Mouse (Mus musculus): ENCODE measurements around the gene Kcnip3. TPM values are rescaled to one million over a fixed set of nuclear protein-coding genes. Genes with fewer than 3 reads are reported as not detected.

The Kcnip3 gene
- polyA plus RNA-seq, 1 experiment from 2014 or later, result 0.86 TPM

- Histone ChIP-seq H3K36me3 (no peaks in the 10 kb centered on the region), H3K4me1 (replicated peaks) (peaks cover 36% of the 10 kb centered on the region), H3K27me3 (peaks cover 65% of the 10 kb centered on the region), H3K4me3 (peak overlapping the region; percentile 30), H3K9me3 (replicated peaks) (no peaks in the 10 kb centered on the region), H3K27ac (no peak overlapping the region; the same call in 1 of the 2 replicates), H3K4me2 (peak overlapping the region; percentile 58), H3K9ac (no peak overlapping the region)
- WGBS, result 7% methylated on average over 19 of the region's 19 CpGs
- peak; percentile 59 for ATAC-seq (replicated peaks; ENCODE audit: insufficient number of reproducible peaks, insufficient read depth, low FRiP score, low read depth)
Measured at GRCm38 (mm10) chr2:127484476-127485170, 37.3 kb downstream of the Kcnip3 start.

DNA sequence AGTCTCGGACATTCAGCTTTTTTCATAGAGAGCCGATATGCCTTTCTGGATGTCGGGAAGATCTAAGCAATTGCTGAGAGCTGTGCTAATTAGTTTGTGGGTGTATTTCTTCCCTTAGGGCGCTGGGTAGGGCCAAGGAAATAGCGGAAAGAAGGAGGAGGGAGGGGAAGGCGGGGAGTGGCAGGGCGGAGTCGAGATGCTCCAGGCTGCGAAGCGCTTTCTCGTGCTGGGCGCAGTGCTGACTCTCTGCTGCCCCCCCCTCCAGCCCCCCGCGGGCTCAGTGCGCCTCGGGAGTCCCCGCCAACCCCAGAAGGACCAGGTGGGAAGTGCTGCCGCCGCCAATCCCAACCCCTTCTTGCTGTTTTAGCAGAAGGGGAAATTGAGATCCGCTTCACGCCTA is 38.9 kb downstream of the Kcnip3 start:
- ATAC-seq (replicated peaks; ENCODE audit: insufficient number of reproducible peaks, insufficient read depth, low FRiP score, low read depth), result no peak
- H3K4me2 ChIP-seq, result peak overlapping the region; percentile 94
- H3K9me3 ChIP-seq (replicated peaks), result no peaks in the 10 kb centered on the region
- H3K4me1 ChIP-seq (replicated peaks), result peaks cover 36% of the 10 kb centered on the region
- peak overlapping the region; percentile 64 for H3K4me3 ChIP-seq
- peaks cover 76% of the 10 kb centered on the region for H3K27me3 ChIP-seq
- H3K27ac ChIP-seq, result 0 out of 2 replicates have a peak overlapping the region, but pooled peaks have one; percentile 5
- H3K36me3 ChIP-seq, result no peaks in the 10 kb centered on the region
- H3K9ac ChIP-seq, result no peak overlapping the region
- under 1% methylated on average over 21 of the region's 21 CpGs for WGBS

GRCm38 (mm10) chr2:127482533-127482911 is 39.4 kb downstream of the Kcnip3 start:
- no peaks in the 10 kb centered on the region for H3K36me3 ChIP-seq
- H3K9me3 ChIP-seq (replicated peaks), result no peaks in the 10 kb centered on the region
- H3K4me1 ChIP-seq (replicated peaks), result peaks cover 36% of the 10 kb centered on the region
- under 1% methylated on average over 21 of the region's 21 CpGs for WGBS
- H3K9ac ChIP-seq, result peak overlapping the region; percentile 46
- H3K4me3 ChIP-seq, result peak overlapping the region; percentile 64
- peaks cover 76% of the 10 kb centered on the region for H3K27me3 ChIP-seq
- peak overlapping the region; percentile 5; the same call in 1 of the 2 replicates for H3K27ac ChIP-seq
- ATAC-seq (replicated peaks; ENCODE audit: insufficient number of reproducible peaks, insufficient read depth, low FRiP score, low read depth), result peak; percentile 77
- peak overlapping the region; percentile 94 for H3K4me2 ChIP-seq

DNA sequence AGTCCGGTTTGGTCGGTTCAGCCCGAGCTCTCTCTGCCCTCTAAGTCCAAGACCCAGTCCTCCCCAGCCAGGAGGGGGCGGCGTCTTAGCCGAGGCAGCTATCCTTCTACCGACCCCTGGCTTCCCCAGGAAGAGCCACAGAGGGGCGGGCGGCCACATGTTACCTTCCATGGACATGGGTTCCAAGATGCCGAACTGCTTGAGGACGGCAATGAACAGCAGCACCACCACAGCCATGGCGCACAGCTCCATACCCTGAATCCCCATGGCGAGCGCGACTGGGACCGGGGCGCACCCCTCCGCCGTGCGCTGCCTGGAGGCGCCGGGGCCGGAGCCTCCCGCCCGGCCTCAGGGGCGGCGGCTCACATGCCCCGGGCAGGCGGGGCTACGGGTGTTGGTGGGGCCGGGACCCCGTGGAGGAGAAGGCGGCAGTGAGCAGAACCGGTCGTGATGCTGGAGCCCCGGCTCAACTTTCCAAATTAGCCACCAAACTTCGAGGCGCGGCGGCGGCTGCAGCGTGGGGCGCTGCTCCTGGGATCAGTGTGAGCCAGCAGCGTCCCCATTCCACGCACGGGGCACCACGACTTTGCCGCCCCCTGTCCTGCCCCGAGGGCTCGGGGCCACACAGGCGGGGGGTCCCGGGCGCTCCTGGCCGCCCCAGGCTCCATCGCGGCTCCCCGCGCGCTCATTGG is 39.9 kb downstream of the Kcnip3 start:
- Histone ChIP-seq H3K27me3 (peaks cover 74% of the 10 kb centered on the region), H3K36me3 (no peaks in the 10 kb centered on the region), H3K9me3 (replicated peaks) (no peaks in the 10 kb centered on the region), H3K4me3 (peak overlapping the region; percentile 64), H3K27ac (no peak overlapping the region; the same call in 1 of the 2 replicates), H3K4me1 (replicated peaks) (peaks cover 36% of the 10 kb centered on the region), H3K4me2 (peak overlapping the region; percentile 94), H3K9ac (peak overlapping the region; percentile 46)
- ATAC-seq (replicated peaks; ENCODE audit: insufficient number of reproducible peaks, insufficient read depth, low FRiP score, low read depth), result peak; percentile 28; the same call in 1 of the 2 replicates
- 2% methylated on average over 59 of the region's 59 CpGs for WGBS

DNA sequence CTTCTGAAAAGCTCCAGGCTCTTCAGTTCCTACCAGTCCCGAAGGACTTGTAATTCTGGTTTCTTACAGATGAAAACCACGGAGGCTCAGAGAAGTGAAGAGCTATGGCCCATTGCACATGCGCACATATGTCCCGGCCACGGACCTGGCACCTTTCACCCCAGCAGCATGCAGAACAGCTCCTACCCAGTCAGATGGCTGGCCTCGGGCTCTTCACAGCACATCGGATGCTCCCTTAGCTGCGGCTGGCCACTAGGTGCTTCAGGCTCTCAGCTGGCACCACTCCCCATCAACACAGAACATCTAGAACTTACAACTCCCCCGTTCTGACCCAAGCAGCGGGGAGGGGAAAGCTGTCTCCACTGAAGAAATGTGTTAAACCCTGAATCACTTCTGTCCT is 42.1 kb downstream of the Kcnip3 start:
- peaks cover 33% of the 10 kb centered on the region for H3K4me1 ChIP-seq (replicated peaks)
- H3K36me3 ChIP-seq, result no peaks in the 10 kb centered on the region
- no peak overlapping the region for H3K9ac ChIP-seq
- no peak overlapping the region for H3K27ac ChIP-seq
- H3K4me2 ChIP-seq, result no peak overlapping the region
- 65% methylated on average over 10 of the region's 10 CpGs for WGBS
- no peak overlapping the region for H3K4me3 ChIP-seq
- H3K9me3 ChIP-seq (replicated peaks), result no peaks in the 10 kb centered on the region
- no peak for ATAC-seq (replicated peaks; ENCODE audit: insufficient number of reproducible peaks, insufficient read depth, low FRiP score, low read depth)
- peaks cover 62% of the 10 kb centered on the region for H3K27me3 ChIP-seq

DNA sequence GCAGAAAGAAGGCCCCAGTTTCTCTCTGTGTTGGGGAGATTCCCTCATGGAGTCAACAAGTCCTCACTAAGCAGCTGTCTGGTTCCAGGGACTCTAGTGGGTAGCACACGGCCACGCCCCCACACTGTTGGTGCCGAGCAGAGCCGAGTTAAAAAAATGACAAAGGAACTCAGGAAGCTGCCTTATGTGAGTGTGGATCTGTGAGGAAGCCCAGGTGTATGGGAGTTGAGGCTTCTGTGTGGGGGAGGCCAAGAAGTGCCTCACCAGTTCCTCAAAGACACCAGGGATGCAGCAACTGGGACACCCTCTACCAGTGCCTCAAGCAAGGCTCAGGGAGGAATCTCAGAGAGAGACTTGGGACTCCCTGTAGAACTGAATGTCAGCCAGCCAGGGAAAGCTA is 42.7 kb downstream of the Kcnip3 start:
- peaks cover 56% of the 10 kb centered on the region for H3K27me3 ChIP-seq
- H3K4me2 ChIP-seq, result no peak overlapping the region
- H3K9ac ChIP-seq, result no peak overlapping the region
- H3K36me3 ChIP-seq, result no peaks in the 10 kb centered on the region
- H3K4me1 ChIP-seq (replicated peaks), result peaks cover 28% of the 10 kb centered on the region
- no peak overlapping the region for H3K4me3 ChIP-seq
- ATAC-seq (replicated peaks; ENCODE audit: insufficient number of reproducible peaks, insufficient read depth, low FRiP score, low read depth), result no peak
- WGBS, result 66% methylated on average over 4 of the region's 4 CpGs
- no peaks in the 10 kb centered on the region for H3K9me3 ChIP-seq (replicated peaks)
- no peak overlapping the region for H3K27ac ChIP-seq

GRCm38 (mm10) chr2:127472279-127472678 is 49.6 kb downstream of the Kcnip3 start:
- H3K4me3 ChIP-seq, result no peak overlapping the region
- ATAC-seq (replicated peaks; ENCODE audit: insufficient number of reproducible peaks, insufficient read depth, low FRiP score, low read depth), result no peak
- H3K9ac ChIP-seq, result no peak overlapping the region
- H3K27me3 ChIP-seq, result peaks cover 7% of the 10 kb centered on the region; the same call in 1 of the 2 replicates
- no peaks in the 10 kb centered on the region for H3K4me1 ChIP-seq (replicated peaks)
- H3K27ac ChIP-seq, result no peak overlapping the region
- no peak overlapping the region for H3K4me2 ChIP-seq
- WGBS, result 58% methylated on average over 3 of the region's 3 CpGs
- H3K36me3 ChIP-seq, result no peaks in the 10 kb centered on the region
- no peaks in the 10 kb centered on the region for H3K9me3 ChIP-seq (replicated peaks)

- no peaks in the 10 kb centered on the region for H3K9me3 ChIP-seq (replicated peaks)
- H3K4me3 ChIP-seq, result no peak overlapping the region
- ATAC-seq (replicated peaks; ENCODE audit: insufficient number of reproducible peaks, insufficient read depth, low FRiP score, low read depth), result no peak
- 82% methylated on average over 8 of the region's 8 CpGs for WGBS
- no peak overlapping the region for H3K4me2 ChIP-seq
- no peak overlapping the region for H3K27ac ChIP-seq
- H3K36me3 ChIP-seq, result no peaks in the 10 kb centered on the region
- H3K27me3 ChIP-seq, result peaks cover 7% of the 10 kb centered on the region; the same call in 1 of the 2 replicates
- no peak overlapping the region for H3K9ac ChIP-seq
- no peaks in the 10 kb centered on the region for H3K4me1 ChIP-seq (replicated peaks)
Measured at GRCm38 (mm10) chr2:127471281-127471680, 50.6 kb downstream of the Kcnip3 start.

- Histone ChIP-seq H3K27ac (no peak overlapping the region), H3K36me3 (no peaks in the 10 kb centered on the region), H3K4me2 (no peak overlapping the region), H3K4me1 (replicated peaks) (no peaks in the 10 kb centered on the region), H3K4me3 (no peak overlapping the region), H3K9ac (no peak overlapping the region), H3K27me3 (peaks cover 7% of the 10 kb centered on the region; the same call in 1 of the 2 replicates), H3K9me3 (replicated peaks) (no peaks in the 10 kb centered on the region)
- no peak for ATAC-seq (replicated peaks; ENCODE audit: insufficient number of reproducible peaks, insufficient read depth, low FRiP score, low read depth)
- 85% methylated on average over 10 of the region's 10 CpGs for WGBS
Measured at GRCm38 (mm10) chr2:127470661-127471060, 51.2 kb downstream of the Kcnip3 start.

- peaks cover 7% of the 10 kb centered on the region; the same call in 1 of the 2 replicates for H3K27me3 ChIP-seq
- WGBS, result 85% methylated on average over 5 of the region's 5 CpGs
- H3K4me1 ChIP-seq (replicated peaks), result no peaks in the 10 kb centered on the region
- H3K4me3 ChIP-seq, result no peak overlapping the region
- H3K9ac ChIP-seq, result no peak overlapping the region
- H3K27ac ChIP-seq, result no peak overlapping the region
- ATAC-seq (replicated peaks; ENCODE audit: insufficient number of reproducible peaks, insufficient read depth, low FRiP score, low read depth), result no peak
- H3K36me3 ChIP-seq, result no peaks in the 10 kb centered on the region
- H3K4me2 ChIP-seq, result no peak overlapping the region
- no peaks in the 10 kb centered on the region for H3K9me3 ChIP-seq (replicated peaks)
Measured at GRCm38 (mm10) chr2:127470183-127470582, 51.7 kb downstream of the Kcnip3 start.

DNA sequence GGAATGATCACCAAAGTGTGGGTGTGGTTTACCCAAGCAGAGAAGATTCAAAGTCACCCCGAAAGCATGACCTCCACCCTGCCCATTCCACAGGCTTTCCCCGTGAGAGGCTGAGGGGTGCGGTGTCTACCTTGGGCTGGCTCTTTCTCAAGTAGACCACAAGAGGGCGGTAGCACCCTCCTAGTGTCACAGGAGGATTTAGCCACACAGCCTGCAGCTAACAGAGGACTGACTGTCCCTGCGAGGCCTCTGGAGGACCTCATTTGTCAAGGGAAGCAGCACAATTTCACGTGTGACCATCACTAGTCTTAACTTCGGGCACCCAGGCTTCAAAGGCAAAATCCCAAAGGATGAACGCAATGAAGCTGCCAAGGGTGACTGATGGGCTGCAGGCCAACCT is 59.6 kb downstream of the Kcnip3 start:
- Histone ChIP-seq H3K36me3 (no peaks in the 10 kb centered on the region), H3K27me3 (peaks cover 19% of the 10 kb centered on the region), H3K4me3 (no peak overlapping the region), H3K4me2 (no peak overlapping the region), H3K9ac (no peak overlapping the region), H3K4me1 (replicated peaks) (peaks cover 18% of the 10 kb centered on the region), H3K27ac (no peak overlapping the region), H3K9me3 (replicated peaks) (no peaks in the 10 kb centered on the region)
- 8% methylated on average over 8 of the region's 8 CpGs for WGBS
- ATAC-seq (replicated peaks; ENCODE audit: insufficient number of reproducible peaks, insufficient read depth, low FRiP score, low read depth), result peak; percentile 68; the same call in 1 of the 2 replicates

All from heart, embryonic 15.5 days (tissue).